Mouse (Mus musculus) splenic B cell, adult 2 months (primary cell): ENCODE data around the gene Iffo2.

Source experiments
- DNase-seq: peaks from one replicate; pipeline ENCODE4 v3.0.0-alpha.2; 2011; ENCODE audit warnings: low read depth, low spot score
- H3K27me3 ChIP-seq: 2 replicates; pipeline ENCODE4 v1.6.1; 2012; ENCODE audit warnings: mild to moderate bottlenecking, low read length, moderate library complexity, mixed read lengths; ENCODE audit not compliant: control insufficient read depth, poor library complexity, insufficient read depth, severe bottlenecking
- H3K36me3 ChIP-seq: 2 replicates; pipeline ENCODE4 v1.6.1; 2012; ENCODE audit warnings: mild to moderate bottlenecking, low read length, moderate library complexity, mixed read lengths; ENCODE audit not compliant: control insufficient read depth, poor library complexity, insufficient read depth, severe bottlenecking

The Iffo2 gene

GRCm38 (mm10) chr4:139582346-139582745 lies 52.0 kb downstream of the Iffo2 start:
- H3K36me3 ChIP-seq, result no peaks in the 10 kb centered on the region
- no peak for DNase-seq
- no peaks in the 10 kb centered on the region; the same call in 1 of the 2 replicates for H3K27me3 ChIP-seq

GRCm38 (mm10) chr4:139582903-139583302 lies 52.6 kb downstream of the Iffo2 start:
- DNase-seq, result no peak

DNA sequence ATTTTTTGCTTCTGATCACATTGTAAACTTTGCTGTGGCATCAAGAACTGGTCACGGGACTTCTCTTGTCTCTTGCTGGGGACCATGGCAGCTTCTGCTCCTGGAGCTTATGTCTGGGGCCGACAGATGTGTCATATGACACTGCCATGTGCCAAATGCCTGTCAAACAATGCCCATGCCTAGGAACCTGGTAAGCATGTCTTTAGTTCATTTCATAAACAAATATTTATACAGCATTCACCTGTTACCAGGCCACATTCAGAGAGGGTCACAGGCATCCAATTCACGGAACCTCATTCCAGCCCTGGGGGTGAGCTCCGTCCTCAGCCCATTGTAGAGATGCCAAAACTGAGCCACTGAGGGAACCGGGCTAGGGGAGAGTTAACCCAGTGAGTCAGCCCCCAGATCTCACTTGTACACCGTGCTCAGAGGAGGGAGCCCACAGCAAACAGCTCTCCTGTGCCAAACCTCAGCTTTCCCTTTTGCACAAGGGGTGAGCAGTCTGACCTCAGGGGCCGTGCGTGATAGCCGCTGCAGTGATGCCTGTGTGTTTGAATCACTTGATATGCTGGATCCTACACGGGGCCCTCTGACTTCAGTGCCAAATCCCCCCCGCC lies 53.4 kb downstream of the Iffo2 start:
- H3K27me3 ChIP-seq, result no peaks in the 10 kb centered on the region; the same call in 1 of the 2 replicates
- DNase-seq, result no peak
- no peaks in the 10 kb centered on the region for H3K36me3 ChIP-seq

More at GRCm38 (mm10) chr4:139582903-139583302, 52.6 kb downstream of the Iffo2 start:
- no peaks in the 10 kb centered on the region for H3K36me3 ChIP-seq
- H3K27me3 ChIP-seq, result no peaks in the 10 kb centered on the region; the same call in 1 of the 2 replicates

DNA sequence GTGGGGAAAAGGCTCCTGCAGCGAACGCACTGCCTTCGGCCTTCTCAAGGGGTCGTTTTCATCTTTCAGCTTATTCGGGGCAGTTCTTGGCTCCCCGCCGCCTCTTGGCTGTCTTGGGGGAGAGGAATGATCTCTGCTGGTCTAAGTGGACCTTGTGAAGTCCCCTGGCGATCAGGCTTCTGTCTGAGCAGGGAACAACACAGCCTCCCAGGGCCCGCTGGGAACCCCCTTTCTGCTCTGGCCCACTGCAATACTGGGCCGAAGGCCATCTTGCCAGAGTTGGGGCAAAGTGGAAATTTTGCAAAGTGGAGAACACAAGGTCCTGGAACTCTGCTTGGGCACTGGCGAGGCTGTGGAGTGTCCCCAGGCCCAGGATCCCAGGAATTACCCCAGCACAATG lies 54.4 kb downstream of the Iffo2 start:
- Histone ChIP-seq H3K27me3 (no peaks in the 10 kb centered on the region; the same call in 1 of the 2 replicates), H3K36me3 (no peaks in the 10 kb centered on the region)
- DNase-seq, result no peak

DNA sequence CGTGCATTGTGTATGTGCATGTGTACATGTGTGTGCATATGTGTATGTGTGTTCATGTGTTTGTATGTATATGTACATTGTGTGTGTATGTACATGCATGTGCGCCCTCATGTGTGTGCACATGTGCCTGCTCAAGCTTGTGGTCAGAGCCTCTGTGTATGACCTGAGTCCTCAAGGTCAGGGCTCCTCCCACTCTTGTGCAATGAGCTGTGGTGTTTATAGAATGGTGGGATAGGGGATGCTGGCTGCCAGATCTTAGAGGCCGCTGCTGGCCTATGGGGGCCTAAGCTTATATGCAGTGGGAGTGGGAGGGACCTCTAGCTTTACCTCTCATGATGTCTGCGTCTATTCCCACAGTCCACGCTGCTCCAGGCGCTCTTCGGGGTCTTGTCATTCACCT lies 55.4 kb downstream of the Iffo2 start:
- Histone ChIP-seq H3K36me3 (no peaks in the 10 kb centered on the region), H3K27me3 (no peaks in the 10 kb centered on the region; the same call in 1 of the 2 replicates)
- DNase-seq, result no peak

GRCm38 (mm10) chr4:139587370-139587769 lies 57.0 kb downstream of the Iffo2 start:
- Histone ChIP-seq H3K27me3 (no peaks in the 10 kb centered on the region), H3K36me3 (no peaks in the 10 kb centered on the region)
- no peak for DNase-seq

GRCm38 (mm10) chr4:139587773-139588172 lies 57.4 kb downstream of the Iffo2 start:
- no peaks in the 10 kb centered on the region for H3K27me3 ChIP-seq
- no peak for DNase-seq
- no peaks in the 10 kb centered on the region for H3K36me3 ChIP-seq

DNA sequence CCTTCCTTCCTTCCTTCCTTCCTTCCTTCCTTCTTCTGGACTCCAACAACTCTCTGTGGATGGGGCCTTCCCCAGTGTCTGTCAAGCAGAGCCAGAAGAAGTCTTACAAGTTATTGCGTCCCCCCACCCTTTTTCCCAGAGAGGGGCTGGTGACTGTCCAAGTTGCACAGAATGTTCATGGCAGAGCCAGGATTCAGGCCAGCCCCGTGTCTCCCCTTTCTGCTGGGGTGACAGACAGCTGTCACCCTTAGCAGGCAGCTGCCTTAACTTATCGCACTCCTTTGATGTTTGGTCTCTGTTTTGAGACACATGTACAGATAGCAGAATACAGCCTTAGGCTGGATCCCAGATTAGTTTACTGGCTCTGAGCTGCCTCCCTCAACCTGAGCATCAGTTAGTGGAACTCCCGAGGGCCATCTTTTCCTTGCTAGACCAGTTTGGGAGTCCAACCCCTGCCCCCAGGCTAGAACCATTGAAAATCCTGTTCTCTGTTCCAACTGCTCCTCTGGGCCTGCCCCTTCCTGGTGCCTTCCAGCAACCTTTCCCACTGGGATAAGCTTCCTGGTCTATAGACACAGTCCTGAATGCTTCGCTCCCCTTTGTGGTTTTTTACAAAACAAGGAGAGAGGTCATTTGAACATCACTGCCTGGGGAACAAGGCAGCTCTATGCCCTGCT lies 59.1 kb downstream of the Iffo2 start:
- no peaks in the 10 kb centered on the region for H3K27me3 ChIP-seq
- DNase-seq, result no peak
- H3K36me3 ChIP-seq, result no peaks in the 10 kb centered on the region

GRCm38 (mm10) chr4:139590446-139590845 lies 60.1 kb downstream of the Iffo2 start:
- Histone ChIP-seq H3K36me3 (no peaks in the 10 kb centered on the region), H3K27me3 (no peaks in the 10 kb centered on the region)
- DNase-seq, result no peak

DNA sequence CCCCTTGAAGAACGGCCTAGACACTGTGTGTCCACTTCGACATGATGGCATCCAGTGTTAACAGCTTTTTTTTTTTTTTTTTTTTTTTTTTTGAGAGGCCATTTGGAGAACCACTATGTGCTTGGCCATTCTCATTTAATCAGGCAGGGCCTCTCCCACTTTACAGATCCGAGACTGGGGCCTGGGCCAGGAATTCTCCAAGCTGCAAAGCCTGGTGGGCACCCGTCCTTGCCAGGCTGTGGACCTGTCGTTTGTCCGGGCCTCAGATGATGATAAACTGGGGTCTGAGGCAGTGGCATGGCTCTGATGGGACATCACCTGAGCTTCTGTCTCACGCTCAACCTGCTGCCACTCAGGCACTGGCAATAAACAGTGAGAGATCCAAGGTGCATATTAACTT lies 62.5 kb downstream of the Iffo2 start:
- Histone ChIP-seq H3K36me3 (no peaks in the 10 kb centered on the region), H3K27me3 (no peaks in the 10 kb centered on the region)

DNA sequence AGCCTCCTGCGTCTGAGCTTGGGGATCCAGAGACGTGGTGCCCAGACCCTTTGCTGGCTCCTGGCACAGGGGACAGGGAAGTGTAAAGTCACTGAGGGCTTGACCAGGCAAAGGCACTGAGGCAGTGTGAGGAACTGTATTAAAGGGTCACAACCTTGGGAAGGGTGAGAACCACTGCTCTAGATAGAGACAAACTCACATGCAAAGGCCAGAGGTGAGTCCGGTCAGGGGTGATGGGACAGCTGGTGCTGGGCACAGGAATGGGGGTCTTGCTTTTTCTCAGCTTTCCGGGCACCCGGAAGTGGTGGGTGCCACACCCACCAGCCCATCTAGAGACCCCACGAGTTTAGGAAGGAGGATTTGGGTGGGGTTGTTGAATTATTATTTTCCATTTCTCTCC lies 63.0 kb downstream of the Iffo2 start:
- Histone ChIP-seq H3K27me3 (no peaks in the 10 kb centered on the region), H3K36me3 (no peaks in the 10 kb centered on the region)
- no peak for DNase-seq

More for the DNA sequence above, 62.5 kb downstream of the Iffo2 start:
- DNase-seq, result no peak

DNA sequence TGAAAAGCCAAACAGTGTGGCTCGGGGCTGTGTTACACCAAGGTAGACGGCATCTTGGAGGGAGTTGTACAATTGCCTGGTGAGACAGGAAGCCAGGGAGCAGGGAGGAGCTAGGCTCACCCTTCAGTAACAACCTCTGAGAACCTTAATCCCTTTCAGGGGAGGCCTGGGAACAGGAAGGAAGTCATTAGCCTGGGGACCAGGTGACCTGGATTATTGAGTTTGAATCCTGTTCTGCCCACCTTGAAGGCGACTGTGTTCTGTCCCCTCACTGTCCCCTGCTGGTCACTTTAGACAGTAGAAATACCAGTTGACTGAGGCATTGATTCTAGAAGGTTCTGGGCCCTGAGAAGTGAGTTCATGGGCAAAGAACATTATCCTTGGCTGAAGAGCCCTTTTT lies 63.7 kb downstream of the Iffo2 start:
- no peaks in the 10 kb centered on the region for H3K27me3 ChIP-seq
- H3K36me3 ChIP-seq, result no peaks in the 10 kb centered on the region
- DNase-seq, result no peak

DNA sequence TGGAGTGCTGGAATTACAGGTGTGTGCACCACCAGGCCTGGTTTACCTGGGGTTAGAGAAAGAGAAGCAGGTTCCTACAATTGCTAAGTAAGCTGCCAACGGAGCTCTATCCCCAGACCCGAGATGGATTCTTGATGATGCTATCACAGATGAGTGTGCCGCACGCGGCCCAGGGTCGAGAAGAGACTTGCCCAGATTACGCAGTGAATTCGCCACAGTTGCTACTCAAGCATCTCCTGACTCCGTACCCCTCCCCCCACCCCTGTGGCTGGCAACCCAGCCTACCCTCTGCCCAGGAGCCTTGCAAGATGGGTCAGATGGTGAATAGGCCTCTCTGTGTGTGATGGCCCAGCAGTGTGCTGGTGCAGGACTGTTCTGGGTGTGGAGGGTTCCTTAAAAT lies 66.4 kb downstream of the Iffo2 start:
- Histone ChIP-seq H3K36me3 (no peaks in the 10 kb centered on the region), H3K27me3 (no peaks in the 10 kb centered on the region)
- DNase-seq, result no peak

GRCm38 (mm10) chr4:139597286-139598284 lies 67.2 kb downstream of the Iffo2 start:
- Histone ChIP-seq H3K27me3 (no peaks in the 10 kb centered on the region), H3K36me3 (no peaks in the 10 kb centered on the region)
- no peak for DNase-seq

DNA sequence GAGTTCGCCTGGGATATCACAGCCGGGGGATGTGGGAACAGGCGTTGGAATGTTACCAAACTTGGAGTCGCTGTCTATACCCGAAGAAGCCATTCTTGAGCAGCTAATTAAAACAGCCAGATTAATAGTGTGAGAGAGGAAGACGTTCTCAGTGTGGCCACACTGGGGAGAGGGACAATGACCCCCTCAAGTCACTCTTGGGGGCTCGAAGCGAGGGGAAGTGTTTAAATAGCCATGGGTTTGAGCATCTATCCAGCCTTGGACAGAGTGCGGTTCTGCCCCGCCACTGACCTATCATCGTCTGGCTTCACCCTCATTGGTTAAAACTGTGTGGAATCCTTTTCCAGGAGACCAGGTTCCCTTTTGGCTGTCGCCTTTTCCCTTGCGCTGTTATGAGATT lies 68.0 kb downstream of the Iffo2 start:
- DNase-seq, result no peak
- H3K27me3 ChIP-seq, result no peaks in the 10 kb centered on the region
- H3K36me3 ChIP-seq, result no peaks in the 10 kb centered on the region
